Mouse (Mus musculus) embryo, embryonic 10.5 days (tissue): ENCODE measurements at regions not wholly inside any gene's neighbourhood (a gene's known extent, or its start where the extent isn't known, plus 50 kb on each side); places are given as distances from the start of the nearest gene placed in this dataset.
A peak's percentile ranks its signal among the peaks of the same experiment; 100 is the strongest.

ENCODE experiments used
- DNase-seq: peaks from one replicate; pipeline ENCODE4 v3.0.0-alpha.2; 2015; ENCODE audit warnings: low spot score

DNA sequence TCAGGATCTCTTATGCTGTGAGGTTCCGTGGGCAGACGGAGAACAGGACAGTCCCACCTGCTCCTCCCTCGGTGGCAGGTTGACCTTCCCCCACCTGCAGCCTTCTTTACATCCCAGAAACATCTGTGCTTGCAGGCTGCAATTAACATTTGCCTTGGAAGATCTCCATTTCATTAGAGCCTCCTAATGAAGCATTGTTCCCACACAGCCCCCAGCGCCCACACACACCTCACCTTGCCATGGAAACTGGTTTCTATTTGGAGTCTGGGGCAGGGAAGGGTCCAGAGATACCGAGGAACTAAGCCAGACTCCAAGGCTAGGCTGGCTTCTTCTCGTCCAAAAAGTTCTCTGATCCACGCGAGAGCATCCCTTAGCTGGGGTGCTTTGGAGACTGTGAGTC lies 56.6 kb upstream of the Rpl38 start:
- no peak for DNase-seq

DNA sequence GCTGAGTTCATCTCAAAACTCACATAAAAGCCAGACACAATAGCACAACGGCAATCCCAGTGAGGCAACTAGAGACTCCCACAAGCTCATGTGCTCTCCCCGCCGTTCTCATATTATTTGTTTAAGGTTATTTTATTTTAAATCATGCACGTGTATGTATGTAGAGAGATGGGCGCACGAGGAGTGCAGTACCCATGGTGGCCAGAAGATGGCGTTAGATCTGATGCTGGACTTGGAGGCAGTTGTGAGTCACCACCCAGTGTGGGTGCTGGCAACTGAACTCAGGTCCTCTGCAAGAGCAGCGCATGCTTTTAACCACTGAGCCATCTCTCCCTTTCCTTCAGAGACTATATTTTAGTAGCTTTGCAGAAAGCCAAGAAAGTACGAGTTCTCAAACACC lies 60.3 kb upstream of the Rpl38 start:
- no peak for DNase-seq

DNA sequence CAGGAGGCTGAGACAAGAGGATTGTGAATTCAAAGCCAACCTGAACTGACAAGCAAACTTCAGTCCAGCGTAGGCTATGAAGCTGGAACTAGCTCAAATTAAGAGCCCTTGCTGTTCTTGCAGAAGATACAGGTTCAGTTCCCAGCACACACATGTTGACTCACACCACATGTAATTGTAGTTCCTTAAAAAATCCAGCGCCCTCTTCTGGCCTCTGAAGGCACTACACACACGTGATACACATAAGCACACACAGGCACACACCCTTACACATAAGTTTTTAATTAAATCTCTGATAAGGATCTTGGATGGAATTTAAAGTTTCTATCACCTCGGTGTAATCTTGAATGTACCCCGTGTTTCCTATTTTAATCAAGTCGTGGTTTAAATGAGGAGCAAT lies 65.2 kb upstream of the Rpl38 start:
- no peak for DNase-seq

DNA sequence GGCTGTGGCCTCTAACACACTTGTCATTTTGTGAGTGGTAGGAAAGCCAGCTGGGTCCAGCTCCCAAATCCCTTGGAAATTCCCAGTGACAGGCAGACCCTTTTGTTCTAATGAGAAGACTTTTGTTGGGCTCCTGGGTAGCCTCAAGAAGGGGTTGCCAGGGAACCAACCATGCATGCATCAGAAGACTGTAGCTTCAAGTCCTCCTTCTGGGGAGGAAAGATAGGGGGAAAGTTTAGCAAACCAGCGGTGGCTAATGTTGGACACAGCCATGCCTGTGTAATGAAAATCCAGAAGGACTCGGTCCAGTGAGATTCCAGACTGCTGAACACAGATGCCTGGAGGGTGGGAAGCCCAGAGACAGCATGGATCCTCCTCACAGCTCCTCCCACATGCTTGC lies 71.1 kb upstream of the Rpl38 start:
- peak; percentile 67 for DNase-seq

DNA sequence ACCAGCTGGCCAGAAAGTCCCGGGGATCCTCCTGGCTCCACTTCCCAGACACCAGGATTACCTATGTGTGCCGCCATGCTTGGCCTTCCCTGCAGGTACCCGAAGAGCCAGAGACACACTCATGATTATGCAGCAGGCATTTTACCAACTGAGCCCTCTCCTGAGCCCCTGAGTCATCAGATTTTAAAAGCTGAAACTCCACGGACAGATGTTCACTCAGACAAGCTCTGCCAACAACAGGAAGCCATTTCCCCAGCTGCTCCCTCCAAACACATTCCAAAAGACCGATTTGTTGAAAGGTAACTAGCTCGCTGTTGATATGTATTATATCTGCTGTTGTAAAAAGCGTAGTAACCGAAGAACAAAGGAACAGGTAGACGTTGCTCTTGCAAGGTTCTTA lies 75.4 kb upstream of the Rpl38 start:
- DNase-seq, result no peak

DNA sequence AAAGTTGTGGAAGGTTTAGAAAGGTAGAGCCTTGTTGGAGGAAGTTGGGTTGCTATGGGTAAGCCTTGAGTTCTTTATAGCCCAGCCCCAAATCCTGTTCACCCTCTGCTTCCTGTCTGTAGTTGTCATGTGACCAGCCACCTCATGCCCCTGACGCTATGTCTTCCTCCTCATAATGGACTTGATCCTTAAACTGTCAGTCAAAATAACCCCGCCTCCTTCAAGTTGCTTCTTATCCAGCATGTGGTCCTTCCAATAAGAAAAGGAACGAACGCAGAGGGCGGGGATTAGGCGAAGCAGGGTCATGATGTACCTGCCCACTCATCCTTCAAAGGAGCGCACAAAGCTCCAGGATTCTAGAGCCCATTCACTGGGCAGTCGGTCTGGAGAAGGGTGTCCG lies 79.8 kb upstream of the Rpl38 start:
- DNase-seq, result no peak

DNA sequence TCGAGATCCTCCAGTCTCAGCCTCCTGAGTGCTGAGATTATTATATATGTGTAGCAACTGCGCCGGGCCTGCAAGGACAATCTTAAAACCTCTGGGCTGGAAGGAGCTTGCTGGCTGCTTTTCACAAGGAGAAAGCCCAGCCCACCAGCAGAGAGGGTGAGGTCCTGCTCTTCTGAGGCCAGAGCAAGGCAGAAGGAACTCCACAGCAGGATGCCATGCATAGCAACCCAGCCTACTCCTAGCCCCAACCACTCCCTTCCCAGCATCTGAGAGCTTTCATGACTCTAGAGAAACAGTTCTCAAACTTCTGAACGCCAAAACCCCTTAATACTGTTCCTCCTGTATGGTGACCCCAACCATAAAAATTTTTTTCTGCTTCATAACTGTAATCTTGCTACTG lies 80.3 kb upstream of the Rpl38 start:
- no peak for DNase-seq

DNA sequence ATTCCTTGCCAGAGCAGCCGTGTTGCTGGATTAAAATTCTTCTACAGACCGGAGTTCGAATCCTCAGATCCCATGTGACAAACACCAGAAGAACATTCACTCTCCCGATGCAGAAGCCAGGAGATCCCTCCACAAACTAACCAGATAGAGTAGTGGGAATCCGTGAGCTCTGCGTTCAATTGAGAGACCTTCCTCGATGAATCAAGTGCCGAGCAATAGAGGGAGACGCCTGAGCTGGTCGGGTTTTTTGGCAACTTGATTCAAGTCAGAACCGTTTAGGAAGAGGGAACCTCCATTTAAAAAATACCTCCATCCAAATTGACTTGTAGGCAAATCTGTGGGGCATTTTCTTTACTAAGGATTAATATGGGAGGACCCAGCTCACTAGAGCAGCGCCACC lies 81.9 kb upstream of the Rpl38 start:
- DNase-seq, result no peak

DNA sequence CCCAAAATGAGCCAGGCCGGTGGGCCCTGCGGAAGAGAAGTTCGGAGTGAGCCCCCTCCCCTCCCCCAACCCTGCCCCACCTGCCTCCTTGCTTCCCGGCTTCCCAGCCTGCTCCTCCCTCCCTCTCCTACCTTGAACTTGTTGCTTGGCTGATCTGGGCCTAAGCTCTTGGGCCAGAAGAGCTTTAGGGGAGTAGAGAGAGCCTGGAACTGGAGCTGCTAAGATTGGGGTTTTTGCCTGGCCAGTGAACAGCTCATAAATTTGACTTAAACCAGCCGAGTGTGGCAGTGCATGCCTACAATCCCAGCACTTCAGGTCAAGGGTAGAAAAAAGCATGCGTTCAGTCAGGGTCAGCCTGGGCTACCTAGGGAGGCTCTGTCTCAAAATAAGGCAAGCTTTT lies 83.5 kb upstream of the Rpl38 start:
- DNase-seq, result no peak

DNA sequence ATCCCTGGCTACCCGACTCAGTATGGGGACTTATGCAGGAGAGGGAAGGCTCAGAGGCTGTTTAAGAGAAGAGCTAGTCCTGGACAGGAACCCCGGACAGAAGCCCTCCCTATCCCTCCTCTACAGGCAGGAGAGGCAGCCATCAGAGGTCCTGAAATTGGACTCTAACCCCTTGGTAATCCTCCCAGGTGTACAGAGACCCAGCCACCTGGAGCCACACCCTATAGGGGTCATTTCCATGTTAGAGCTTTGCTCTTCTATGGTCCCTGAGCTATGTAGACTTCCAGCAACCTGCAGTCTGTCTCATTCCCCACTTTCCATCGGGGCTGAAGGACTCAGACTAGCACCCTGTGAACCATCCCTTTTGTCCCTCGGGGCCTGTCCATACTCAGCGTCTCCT lies 84.2 kb upstream of the Rpl38 start:
- DNase-seq, result no peak

DNA sequence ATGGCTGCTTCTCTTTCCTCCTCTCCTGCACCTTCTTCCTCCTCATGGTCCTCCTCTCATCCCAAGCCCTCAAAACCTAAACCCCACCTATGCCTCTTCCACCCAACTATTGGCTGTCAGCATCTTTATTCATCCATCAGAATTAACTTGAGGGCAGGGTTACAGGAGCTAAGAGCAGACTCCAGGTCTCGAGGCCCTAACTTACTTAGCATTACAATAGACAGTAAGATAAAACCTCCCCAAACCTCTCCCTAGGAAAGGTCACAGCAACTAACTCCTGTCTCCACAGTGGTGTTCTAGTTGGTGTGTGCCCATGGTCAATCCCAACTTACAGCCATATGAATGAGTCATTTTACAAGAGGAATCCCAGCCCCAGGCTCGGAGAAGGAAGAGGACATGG lies 88.3 kb upstream of the Rpl38 start:
- no peak for DNase-seq

DNA sequence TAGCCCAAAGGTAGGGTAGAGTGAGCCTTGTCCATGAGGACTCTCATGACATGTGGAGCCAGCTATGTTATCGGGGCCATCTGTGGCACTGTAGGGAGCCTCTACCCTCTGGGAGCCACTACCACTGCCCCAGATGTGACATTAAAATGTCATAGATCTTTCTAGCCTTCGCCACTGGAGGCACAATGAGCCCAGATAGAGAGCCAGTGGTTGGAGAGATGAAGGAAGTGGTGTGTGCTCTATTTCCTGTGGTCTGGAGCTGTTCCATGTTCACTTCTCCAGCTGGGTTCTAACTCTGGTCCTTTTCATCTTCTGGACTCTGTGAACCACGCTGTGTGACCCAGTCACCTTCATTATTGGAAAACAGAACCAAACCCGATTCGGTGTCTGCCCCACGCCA lies 89.8 kb upstream of the Rpl38 start:
- DNase-seq, result no peak

DNA sequence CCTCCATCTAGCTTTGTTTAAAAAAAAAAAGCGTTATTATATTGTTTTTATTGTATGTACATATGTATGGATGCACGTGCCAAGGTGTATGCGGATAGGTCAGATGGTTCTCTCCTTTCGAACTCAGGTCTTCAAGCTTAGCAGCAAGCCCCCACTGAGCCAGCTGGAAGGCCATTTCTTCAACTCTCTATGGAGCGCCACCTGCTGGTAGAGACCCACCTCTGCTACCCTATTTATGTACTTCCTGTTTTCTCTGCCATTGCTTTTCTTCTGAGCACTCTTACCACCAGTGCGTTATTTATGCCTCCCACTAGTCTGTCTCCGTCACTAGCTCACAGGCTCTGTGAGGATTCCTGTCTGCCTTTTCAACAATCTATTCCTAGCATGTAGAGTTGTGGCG lies 91.5 kb upstream of the Rpl38 start:
- no peak for DNase-seq

DNA sequence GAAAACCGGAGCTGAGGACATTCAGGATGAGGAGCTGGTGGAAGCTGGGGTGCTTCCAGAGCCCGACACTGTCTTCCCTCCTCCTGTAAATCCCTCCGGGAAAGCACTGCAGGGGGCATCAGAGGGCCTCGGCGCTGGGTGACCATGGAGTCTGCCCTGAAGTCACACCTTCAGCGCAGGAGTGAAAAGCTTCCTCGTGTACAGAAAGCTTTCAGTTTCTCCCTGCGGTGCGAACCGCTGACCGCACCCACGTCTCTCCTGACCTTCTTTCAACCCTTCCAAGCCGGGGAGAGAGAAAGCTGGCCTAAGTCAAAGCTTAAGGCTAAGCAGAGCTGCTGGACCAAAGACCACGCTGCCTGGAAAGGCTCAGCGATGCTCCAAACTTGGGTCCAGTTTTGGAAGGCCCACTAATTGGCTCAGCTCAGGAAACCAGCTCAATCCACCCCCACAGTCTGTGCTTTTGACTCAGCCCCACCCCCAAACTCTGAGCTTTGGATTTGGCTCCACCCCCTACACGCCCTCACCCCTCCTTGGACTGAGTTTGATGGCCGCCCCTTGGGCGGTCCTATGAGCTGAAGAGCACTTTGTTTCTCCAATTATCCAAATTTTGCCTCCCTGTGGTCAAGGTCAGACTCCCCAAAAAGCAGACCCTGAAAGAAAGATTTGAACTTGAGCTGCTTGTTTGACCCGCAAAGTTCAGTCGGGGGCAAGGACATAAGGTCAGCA lies 97.0 kb upstream of the Rpl38 start:
- peak; percentile 21 for DNase-seq

DNA sequence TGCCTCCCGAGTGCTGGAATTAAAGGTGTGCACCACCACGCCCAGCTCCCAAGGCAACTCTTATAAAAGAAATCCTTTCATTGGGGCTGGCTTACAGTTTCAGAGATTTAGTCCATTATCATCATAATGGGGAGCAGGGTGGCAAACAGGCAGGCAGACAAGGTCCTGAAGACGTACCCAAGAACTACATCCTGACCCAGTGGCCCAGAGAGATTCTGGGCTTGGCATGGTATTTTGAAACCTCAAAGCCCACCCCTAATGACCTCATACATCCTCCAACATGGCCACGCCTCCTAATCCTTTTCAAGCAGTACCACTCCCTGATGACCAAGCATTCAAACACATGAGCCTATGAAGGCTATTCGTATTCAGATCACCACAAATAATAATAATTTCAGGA lies 98.2 kb upstream of the Rpl38 start:
- DNase-seq, result no peak

DNA sequence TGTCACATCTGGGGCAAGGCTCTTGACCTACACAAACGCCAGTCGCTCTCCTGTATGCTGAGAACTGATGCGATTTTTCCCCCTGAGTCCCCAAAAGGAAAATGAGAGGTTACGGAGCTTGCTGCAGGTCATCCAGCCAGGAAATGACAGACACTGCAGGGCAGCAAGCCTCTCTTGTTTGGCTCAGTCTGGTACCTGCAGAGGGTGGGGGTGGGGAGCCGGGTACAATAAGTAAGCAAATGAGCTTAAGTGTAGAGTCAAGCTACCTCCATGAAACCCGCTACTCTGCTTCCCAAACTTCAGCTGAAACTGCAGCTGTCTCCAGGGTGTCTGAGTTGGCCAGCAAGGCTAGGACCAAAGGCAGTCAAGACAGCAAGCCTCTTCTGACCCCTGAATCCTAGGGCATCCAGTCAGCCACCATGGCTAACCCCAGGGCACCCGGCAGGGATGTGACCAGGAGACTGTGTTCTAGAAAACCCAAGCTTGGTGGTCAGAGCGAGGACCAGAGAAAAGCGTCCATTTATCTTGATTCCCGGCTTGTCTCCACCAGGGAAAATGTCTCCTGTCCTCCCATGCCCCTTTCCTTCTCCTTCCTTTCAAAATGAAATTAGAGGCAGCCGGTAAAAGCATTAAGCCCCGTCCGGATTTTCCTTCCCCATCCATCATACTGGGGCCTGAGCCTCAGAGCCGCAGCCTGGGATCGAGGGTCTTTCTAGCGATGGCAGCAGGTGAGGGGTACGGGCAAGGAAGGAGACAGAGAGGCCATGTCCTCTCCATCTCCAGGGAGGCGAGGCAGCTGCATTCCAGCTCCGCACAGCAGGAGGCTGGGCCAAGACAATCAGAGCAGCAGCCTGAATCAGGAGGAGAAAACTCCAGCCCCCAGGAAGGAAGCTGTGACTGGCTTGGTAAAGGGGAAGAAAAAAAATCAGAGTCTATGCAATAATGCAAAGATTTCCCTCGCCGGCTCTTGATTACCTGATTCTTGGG lies 100.2 kb upstream of the Rpl38 start:
- DNase-seq, result peak; percentile 59

DNA sequence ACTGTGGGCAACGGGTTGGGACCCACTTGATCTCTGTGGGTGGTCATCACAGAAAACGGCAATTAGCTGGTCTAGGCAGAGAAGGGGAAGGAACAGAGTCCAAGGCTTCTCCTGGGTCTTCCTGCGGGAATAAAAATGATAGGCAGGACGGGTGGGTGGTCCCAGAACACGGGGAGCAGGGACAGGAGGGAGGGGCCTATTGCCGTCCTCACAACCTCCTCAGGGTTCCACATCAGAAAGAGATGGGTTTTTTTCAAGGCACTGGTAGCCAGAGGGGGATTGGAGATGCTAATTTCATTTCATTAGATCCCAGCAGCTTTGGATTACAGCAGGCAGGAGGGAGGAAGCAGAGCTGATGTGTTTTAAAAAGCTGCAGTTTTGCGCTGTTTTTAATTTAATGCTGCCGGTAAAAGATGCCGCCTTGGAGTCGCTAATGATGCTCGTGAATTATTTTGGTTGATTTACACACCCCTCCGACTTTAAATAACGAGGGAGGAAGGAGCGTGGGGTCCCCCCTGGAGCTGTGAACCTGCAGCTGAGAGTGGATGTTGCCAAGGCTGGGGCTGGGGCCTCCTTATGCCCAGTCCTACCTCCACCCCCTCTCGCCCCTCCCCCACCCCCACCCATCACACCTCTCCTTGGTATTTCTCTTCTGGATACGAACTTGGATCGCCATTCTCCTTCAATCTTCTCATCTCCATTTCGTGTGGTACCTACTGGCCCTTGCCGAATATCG lies 101.1 kb upstream of the Rpl38 start:
- no peak for DNase-seq

DNA sequence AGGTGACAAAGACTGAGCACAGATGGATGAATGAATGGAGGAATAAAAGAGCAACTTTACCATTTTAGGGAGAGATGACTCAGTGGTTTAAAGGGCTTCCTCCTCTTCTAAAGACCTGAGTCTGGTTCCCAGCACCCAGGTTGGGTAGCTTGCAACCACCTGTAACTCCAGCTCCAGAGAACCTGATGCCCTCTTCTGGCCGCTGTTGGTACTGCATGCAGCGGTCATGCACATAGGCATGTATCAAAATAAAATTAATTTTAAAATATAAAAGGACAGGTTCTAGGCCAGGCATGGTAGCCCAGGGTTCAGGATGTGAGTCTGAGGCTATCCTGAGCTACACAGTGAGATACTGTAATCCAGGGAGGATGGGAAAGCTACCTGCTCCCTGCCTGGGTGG lies 103.4 kb upstream of the Rpl38 start:
- DNase-seq, result no peak

DNA sequence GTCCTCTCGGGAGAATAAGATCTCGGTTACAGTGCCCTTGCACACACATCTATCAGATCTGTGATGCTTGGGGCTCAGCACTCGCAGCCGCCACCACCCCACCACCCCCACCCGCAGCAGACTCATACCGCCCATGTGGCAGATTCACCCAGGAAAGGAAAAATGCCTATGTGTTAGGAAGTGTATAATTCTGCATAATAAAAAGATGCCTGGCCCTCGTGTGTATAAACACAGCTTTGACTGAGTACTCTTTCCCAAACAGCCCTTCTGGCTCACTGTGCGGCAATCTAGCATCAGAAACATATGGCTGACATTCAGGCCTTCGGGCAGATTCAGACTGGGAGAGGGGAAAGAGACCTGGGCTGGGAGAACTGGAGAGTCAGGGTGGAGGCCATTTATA lies 105.2 kb upstream of the Rpl38 start:
- no peak for DNase-seq

DNA sequence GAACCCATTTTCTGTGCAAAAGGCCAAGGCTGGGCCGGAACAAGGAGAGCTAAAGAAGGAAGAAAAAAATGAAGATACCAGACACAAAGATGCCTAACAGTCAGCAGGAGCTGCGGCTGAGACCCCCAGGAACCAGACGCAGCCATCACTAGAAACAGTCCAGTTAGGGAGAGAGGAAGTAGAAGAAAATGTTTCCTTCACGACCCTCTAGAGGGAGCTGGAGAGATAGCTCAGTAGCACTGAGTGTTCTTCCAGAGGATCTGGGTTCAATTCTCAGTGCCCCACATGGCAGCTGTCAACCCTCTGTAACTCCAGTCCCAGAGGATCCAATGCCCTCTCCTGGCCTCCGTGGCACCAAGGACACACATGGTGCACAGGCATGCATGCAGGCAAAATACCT lies 113.7 kb upstream of the Rpl38 start:
- no peak for DNase-seq

DNA sequence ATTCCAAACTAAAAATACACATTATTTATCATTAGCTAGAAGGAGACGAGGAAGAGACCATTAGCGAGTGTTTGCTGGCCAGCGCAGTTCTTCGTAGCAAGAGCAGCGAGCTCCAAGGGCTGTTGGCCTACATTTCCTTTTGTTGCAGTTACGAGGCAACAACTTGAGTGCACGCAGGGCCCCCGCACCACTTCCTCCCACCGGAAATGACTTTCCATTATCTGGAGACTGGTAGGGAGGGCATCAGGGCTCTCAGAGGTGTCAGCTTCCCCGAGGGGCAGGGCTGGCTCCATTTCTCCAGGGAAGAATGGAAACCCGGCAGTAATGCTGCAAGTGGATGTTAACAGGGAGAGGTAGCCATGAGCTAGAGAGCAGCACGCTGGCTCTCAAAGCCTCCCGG lies 114.3 kb upstream of the Rpl38 start:
- DNase-seq, result peak; percentile 27

DNA sequence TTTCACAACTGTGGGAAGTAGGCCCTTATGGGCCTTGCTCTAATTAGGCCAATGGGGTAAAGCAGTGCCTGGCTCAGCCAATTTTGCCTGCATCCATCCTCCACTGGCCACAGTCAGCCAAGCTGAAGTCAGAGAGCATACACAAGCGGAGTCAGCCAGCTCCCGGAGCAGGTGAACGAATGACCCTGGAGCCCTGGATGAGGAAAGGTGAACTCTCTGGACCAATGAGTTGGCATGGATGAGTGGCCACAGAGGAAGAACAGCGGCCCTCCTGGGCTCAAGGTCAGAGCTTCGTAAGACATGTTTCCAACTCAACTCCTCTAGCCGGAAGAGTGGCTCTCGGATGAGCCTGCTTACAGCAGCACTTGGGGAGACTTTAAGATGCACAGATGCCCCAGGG lies 116.1 kb upstream of the Rpl38 start:
- DNase-seq, result no peak

DNA sequence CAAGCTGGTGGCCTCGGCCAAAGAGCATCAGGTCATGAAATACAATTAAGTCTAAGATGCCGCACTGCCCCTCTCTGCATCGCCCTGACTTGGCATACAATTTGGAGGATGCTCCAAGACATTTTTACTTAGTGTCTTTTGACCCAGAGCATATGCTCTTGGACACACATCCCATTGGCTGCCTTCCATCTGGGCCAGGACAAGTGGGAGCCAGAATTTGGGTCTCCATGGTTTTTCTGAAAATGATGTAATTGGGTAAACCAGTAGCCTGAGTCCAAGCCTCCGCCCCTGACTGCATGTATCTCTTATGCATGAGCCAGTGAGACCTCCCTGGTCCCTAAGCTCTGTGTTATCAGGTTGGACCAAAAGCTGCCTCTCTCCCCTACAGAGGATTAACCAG lies 117.1 kb upstream of the Rpl38 start:
- no peak for DNase-seq
